Mouse (Mus musculus): ENCODE data around the gene Sfxn2.

Gene Sfxn2

DNA sequence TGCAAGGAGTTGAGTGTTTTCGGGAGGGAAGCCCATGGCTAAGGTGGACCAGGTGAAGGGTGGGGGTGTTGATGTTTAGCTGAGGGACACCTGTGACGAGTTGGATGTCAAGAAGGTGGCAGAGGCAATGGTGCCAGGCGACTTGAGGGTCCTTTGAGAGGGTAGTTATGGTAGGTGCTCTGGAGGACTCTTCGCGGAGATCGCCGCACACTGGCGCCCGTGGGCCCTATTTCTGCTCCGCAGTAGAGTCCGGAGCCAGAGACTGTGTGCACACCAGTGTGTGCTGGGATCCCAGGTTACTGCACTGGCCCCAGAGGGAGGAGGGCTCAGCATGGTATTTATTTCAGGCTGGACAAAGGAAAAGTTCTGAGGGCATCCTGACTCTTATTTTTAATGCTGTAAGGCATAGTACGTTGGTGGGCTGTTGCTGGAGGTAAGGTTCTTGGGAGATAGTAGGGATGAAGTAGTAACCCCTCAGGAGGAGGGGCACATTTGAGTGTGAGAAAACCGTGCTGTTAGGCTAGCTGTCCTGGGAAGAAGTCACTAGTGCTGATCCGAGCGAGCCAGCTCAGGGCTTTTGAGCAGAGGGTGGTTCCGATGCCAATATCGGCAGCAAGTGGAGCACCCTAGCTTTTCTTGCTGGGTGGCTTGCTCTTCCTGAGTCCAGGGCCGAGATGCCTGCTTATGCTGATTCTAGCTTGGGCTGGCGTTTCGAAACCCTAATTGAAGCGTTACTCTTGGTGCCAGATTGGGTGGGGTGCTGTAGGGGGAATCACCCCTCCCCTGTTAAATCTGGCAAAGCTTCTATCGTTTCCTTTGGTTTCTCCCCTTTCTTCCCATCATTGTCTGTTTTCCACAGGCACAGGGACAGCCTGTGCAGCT is 26.5 kb downstream of the Sfxn2 start:
- DNase-seq (ENCODE audit: low spot score in 2 of 2), result peak; percentile 39 to 48

DNA sequence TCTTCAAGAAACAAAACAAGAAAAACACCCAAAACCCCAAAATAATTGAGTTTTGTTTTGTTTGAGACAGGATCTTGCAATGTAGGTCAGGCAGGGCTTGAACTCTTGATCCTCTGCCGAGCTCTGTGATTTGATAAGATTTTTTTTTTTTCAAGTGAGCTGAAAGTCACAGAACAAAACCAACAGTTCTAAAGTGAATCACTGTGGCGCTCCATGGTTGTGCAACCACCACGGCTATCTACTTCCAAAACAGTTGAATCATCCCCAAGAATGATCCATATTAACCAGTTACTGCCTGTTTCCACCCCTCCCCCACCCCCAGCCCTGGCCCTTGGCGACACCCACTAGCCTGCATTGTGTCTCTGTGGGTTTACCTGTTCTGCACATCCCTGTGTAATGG is 27.2 kb downstream of the Sfxn2 start:
- DNase-seq (ENCODE audit: low spot score in 2 of 2), result no peak

DNA sequence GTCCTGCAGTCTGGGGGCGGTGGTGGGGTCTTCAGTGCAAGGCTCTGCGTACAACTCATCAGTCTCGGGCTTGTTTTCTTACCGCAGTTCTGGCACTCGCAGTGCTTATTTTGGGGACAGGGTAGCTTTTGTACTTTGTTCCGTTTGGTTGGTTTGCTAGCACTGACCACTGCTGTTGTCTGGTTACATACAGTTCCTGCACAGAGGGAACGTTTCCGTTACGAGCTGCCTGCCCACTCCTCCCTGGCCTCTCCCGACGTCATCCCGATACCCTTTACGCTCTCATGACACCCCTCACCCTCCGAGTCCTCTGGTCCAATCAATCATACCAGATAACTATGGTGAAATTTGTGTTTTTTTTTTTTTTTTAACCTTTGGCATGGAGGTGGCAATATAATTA is 28.3 kb downstream of the Sfxn2 start:
- DNase-seq (ENCODE audit: low spot score in 2 of 2), result no peak

DNA sequence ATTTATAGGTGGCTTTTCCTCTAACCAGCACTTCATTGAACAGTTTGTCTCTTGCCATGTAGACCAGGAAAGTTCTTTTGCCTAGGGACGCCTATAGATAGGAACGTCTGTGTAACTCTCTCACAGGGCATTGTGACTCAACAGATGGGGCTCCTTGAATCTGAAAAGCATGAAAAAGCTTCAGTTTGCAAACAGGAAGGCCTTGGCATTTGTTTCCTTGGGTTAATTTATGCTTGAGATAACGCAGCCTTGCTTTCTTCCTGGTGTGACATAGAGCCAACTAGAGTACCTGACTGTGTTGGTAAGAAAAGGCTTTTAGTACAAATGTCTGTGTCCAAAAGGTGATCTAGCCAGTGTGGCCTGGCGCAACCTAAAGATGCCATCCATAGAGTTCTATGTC is 29.2 kb downstream of the Sfxn2 start:
- no peak for DNase-seq (ENCODE audit: low spot score in 2 of 2)

GRCm38 (mm10) chr19:46606718-46607117 is 33.6 kb downstream of the Sfxn2 start:
- no peak for DNase-seq (ENCODE audit: low spot score in 2 of 2)

GRCm38 (mm10) chr19:46607424-46607823 is 34.3 kb downstream of the Sfxn2 start:
- DNase-seq (ENCODE audit: low spot score in 2 of 2), result no peak

GRCm38 (mm10) chr19:46608158-46608557 is 35.0 kb downstream of the Sfxn2 start:
- no peak for DNase-seq (ENCODE audit: low spot score in 2 of 2)

GRCm38 (mm10) chr19:46616378-46616777 is 43.2 kb downstream of the Sfxn2 start:
- DNase-seq (ENCODE audit: low spot score in 2 of 2), result no peak

DNA sequence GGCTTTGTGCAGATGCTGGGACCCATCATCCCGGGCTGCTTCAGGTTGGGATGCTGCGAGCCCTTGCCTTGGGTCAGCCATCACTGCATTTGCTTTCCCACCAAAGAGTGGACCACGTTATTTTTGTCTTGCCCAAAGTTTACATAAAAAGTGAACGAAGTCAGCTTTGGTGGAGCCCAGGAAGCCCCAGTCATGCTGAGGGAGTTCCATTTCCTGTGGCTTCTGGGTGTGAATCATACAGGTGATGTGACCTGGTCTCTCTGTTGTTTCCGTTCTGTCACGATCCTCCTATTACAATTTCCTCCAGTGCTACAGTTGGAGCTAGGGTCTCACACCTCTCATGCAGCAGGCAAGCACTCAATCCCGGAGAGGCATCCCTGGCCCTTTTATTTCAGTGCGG is 44.2 kb downstream of the Sfxn2 start:
- DNase-seq (ENCODE audit: low spot score in 2 of 2), result no peak

GRCm38 (mm10) chr19:46618322-46618721 is 45.2 kb downstream of the Sfxn2 start:
- DNase-seq (ENCODE audit: low spot score in 2 of 2), result no peak

- DNase-seq (ENCODE audit: low spot score in 2 of 2), result peak; percentile 45 to 57
Measured at GRCm38 (mm10) chr19:46619001-46619400, 45.8 kb downstream of the Sfxn2 start.

GRCm38 (mm10) chr19:46619518-46619917 is 46.4 kb downstream of the Sfxn2 start:
- no peak for DNase-seq (ENCODE audit: low spot score in 2 of 2)

DNA sequence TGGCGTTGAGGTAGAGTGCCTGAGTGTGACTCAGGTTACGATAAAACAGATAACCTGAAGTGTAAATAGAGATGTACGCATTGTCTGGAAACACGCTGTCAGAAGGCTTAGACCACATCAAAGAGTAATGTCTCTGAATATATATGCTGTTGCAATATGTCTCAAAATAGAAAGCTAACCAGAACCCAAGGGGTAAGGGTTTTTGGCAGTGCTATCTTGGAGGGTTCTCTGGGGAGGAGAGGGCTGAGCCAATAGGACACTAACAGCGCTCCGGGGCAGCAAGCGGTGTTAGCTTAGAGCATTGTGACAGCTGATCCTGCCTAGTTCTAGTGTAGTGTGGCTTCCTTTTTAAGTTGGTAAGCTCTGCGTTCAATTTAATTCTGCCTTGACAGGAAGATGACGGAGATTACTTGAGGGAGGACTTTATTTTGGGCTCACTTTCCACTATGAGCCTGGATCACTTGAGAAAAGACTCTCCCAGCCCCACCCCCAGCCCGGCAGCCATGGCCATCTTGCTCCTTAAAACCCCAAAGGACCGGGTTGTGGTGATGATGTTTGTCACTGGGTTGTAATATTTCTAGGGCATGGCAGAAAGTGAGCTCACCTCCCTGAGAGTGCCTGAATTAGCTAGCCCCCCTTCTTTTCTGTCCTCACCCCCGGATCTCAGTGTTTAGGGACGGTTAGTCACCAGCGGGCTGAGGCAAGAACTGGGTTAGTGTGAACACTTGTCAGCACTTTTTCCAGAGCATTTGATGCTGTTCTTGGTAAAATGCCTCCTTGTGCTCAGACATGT is 47.0 kb downstream of the Sfxn2 start:
- no peak for DNase-seq (ENCODE audit: low spot score in 2 of 2)

- no peak for DNase-seq (ENCODE audit: low spot score in 2 of 2)
Measured at GRCm38 (mm10) chr19:46621236-46622183, 48.3 kb downstream of the Sfxn2 start.

DNA sequence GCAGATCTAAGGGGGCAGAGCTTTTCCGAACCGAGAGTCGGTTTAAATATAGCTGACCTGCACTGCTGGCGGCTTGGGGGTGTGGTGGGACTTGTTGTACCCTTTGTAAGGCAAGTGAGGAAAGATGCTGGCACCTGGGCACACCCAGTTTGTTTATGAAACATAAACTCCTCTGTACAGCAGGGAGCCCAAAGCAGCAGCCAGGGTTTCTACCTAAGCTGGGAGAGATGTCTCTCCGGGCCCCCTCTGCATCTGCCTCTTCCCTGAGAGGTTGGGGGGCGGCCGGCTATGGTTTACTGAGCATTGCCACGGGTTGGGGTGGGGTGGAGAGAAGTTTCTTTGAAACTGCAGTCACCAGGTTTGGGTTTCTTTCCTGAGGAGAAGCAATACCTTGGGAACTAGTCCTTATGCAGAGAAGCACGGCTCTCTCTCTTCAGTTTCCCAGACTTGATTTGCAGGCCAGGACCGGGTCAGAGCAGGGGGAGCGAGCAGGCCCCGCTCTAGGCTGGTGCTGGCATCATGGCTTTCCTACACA is 49.6 kb downstream of the Sfxn2 start:
- no peak for DNase-seq (ENCODE audit: low spot score in 2 of 2)

DNA sequence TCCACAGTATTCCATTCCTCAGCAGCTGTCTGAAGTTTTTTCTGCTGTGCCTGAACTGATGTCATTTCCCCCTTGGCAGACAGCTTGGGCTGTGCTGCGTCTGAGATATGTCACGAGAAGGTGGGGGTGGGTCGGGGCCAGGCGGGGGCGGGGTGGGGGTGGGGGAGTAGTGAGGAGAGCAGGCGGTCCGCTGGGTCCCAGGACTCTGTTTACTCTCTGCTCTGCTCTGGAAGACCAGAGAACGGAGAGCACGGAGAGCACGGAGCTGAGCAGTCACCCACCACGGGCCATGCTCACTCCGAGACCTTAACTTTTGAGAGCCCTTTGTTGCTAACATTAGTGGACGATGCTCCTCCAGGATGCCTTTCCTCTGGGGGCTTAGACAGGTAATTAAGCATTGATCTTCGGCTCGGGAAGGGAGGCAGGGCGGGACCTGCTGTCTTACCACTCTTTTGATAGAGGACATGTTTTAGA is 50.1 kb downstream of the Sfxn2 start:
- peak; percentile 74 to 75 for DNase-seq (ENCODE audit: low spot score in 2 of 2)

- peak; percentile 80 to 83 for DNase-seq (ENCODE audit: low spot score in 2 of 2)
Measured at GRCm38 (mm10) chr19:46623790-46624772, 50.9 kb downstream of the Sfxn2 start.

DNA sequence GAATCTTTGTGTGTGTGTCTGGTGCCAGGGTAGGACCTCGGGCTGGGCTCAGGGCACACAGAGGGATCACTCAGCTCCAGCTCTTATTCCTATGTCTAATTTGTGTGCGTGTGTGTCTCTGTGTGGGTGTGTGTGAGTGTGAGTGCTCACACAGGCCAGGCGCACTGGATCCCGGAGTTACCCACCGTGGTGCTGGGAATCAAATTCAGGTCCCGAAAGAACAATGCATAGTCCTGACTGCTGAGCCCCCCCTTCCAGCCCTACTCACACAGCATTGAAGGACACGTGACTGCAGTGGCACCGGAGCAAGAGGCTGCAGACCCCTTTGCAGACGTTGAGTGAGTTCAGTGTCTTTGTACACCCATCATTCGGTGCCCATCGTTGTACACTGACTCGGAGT is 51.9 kb downstream of the Sfxn2 start:
- no peak for DNase-seq (ENCODE audit: low spot score in 2 of 2)

- DNase-seq (ENCODE audit: low spot score in 2 of 2), result no peak
Measured at GRCm38 (mm10) chr19:46625519-46625918, 52.4 kb downstream of the Sfxn2 start.

DNA sequence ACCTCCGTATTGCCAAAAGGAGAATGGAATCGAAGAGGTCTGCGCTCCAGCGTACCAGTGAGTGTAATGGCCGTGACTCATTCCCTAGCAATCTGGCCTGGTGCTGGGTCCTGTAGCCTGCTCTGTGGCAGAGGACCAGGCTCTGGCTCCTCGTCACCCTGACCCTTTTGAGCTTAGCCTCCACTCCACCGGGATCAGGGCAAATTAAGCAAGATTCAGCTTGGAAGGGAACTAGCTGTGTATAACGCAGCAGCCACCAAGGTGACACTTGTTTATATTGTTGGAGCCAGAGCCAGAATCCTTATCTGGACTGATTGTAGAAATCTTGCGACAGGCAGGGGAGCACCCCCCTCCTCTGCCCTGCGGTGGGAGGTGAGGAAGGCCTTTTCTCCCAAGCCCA is 55.2 kb downstream of the Sfxn2 start:
- DNase-seq (ENCODE audit: low spot score in 2 of 2), result peak in 1 of 2 experiments; percentile 60
